Mouse (Mus musculus) adrenal gland, postnatal 14 days (tissue): ENCODE data around the gene Ankrd49. TPM values are rescaled to one million over a fixed set of nuclear protein-coding genes. Genes with fewer than 3 reads are reported as not detected.

Experiments
- DNase-seq: peaks from one replicate; pipeline ENCODE4 v3.0.0; 2021; ENCODE audit warnings: mixed read lengths
- total RNA-seq: library from RNA; stranded (reverse); gene quantifications from 2 replicates; pipeline ENCODE4 v1.2.3, GENCODE M21; 2021

The Ankrd49 gene
- total RNA-seq, 1 experiment from 2014 or later = 14.3 TPM

DNA sequence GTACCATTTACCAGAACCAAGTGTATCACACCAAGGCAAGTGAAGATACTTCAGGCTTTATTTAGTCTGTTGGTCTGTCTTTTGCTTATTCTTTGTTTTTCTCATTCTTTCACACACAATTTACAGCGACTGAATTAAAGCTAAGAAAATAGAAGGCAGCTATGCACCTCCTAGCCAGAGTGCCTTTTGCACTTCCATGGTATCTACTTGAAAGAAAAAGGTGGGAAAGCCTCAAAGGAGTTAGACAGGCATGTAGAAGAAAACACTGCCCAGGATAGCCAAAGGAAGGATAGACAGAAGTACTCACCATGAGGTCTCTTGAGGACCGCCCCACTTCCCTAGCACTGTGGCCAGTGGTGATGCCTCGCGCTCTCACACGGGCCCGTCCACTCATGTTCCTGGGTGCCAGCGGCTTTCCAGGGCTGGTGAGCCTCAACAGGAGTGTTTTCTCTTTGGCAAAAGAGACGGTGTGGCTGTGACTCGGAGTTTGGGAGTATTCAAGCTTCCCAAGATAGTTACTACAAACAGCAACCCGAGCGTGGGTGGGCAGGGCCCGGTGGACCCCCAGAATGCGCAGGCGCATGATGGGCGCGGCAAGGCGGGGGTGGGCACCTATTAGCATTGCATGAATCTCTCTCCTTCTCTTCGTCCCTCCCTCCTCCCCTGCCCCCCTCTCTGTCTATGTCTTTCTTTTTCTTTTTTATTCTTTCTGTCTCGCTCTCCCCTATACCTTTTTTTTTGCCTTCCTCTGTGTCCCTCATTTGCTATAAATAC is 44.3 kb downstream of the Ankrd49 start, which contains the start of gene Piwil4:
TSS of gene Piwil4 (minus strand) at position 583 of the 774 bp plus-strand sequence.
- no peak for DNase-seq

- DNase-seq = peak; percentile 45
Measured at GRCm38 (mm10) chr9:14739498-14740150, 45.0 kb downstream of the Ankrd49 start.

GRCm38 (mm10) chr9:14730941-14731541 is 53.6 kb downstream of the Ankrd49 start:
- DNase-seq = peak; percentile 33

Other genes starting within 250 kb of the Ankrd49 start
- gene Amotl1, start 139.8 kb downstream of the Ankrd49 start, total RNA-seq = 33.3 and 36.4 TPM in 2 replicates
- not detected in 2 replicates for gene Piwil4, start 44.1 kb downstream of the Ankrd49 start, total RNA-seq
- 1.5 and 2.7 TPM in 2 replicates for gene Fut4, start 32.5 kb downstream of the Ankrd49 start, total RNA-seq
- gene 1700012B09Rik, start 13.8 kb downstream of the Ankrd49 start, total RNA-seq = not detected in 2 replicates
- 16.6 and 18.7 TPM in 2 replicates for gene Mre11a, start 202 bp downstream of the Ankrd49 start, total RNA-seq
- gene Gpr83, start 75.4 kb upstream of the Ankrd49 start, total RNA-seq = 0.23 TPM in 1 of 2 replicates, not detected in the other
- gene Izumo1r, start 119.1 kb upstream of the Ankrd49 start, total RNA-seq = 2.4 TPM in 1 of 2 replicates, not detected in the other